Mouse (Mus musculus) heart, postnatal 0 days (tissue): ENCODE results near the gene Gm13199.

ENCODE experiments used
- CTCF ChIP-seq: IDR thresholded peaks from 2 replicates; pipeline ENCODE4 v1.5.1; 2016; ENCODE audit warnings: antibody characterized with exemption, control low read depth, low read depth
- EP300 ChIP-seq: IDR thresholded peaks from 2 replicates; pipeline ENCODE4 v1.6.1; 2016; ENCODE audit warnings: antibody characterized with exemption, low read depth

DNA sequence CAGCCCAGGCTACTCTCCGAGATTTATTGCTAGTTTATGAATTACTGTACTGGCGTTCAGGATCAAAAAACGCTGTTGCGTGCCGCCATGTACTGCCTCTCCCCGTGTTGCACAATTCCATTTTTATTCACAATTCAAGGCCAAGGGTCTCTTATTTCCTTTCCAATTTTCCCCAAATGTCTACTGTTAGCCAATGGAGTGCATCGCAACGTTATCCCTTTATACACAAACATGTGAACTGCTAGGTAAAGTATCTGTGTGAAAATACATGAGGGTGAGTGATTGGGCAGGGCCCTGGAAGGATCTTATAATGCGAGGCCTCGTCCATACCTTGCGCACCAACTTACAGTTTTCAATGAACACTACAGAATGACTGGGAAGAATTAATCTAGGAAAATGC, 31.6 kb upstream of the Gm13199 start:
- TF ChIP-seq CTCF (no peak), EP300 (no peak)
